Mouse (Mus musculus): ENCODE results near the gene Shld2.

DNA sequence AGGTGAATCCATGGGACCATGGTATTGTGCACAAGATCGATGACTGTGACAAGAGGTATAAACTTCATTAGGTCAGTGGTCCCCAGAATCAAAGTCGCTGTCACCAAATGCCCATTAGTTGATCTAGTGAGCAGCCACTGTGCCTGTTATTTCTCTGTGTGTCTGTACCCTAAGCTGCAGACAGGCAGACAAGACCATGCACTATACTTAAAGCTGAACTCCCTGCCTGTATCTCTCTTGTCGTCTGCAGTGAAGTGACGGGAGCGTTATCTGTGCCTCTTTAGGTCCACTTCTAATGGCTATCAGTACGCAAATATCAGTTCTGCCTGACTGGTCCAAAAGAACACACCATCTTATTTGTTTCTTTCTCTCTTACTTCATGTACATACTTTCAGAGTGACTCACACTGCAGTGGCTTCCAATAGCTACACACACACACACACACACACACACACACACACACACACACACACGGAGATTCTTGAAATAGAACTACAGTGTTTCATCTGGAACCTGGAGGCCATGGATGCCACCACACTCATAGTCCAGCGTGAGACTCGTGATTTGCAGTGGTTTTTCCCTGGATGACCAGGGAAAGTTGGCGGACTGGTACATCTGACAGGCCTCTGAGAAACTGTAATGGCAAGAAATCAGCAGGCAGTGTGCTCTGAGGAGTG is 81.3 kb downstream of the Shld2 start:
- TF ChIP-seq CTCF (IDR thresholded peaks at IDR 0.05; ENCODE audit: low read depth, low read length) (no peak), POLR2A (IDR thresholded peaks at IDR 0.05; ENCODE audit: borderline replicate concordance, low read depth, low read length) (no peak)
